Mouse (Mus musculus) thymus, adult 2 months (tissue): Measurements from ENCODE around the gene Apoh. TPM values are rescaled to one million over a fixed set of nuclear protein-coding genes. Genes with fewer than 3 reads are reported as not detected.

Experiments
- DNase-seq: peaks from one replicate; pipeline ENCODE4 v3.0.0; 2021
- H3K27ac ChIP-seq: fragments of 200-500 bp; 2 replicates; pipeline ENCODE4 v1.5.1; 2012; ENCODE audit warnings: low read length, control low read depth; ENCODE audit not compliant: control insufficient read depth, insufficient read depth
- H3K27me3 ChIP-seq: fragments of 200-500 bp; 2 replicates; pipeline ENCODE4 v1.6.1; 2012; ENCODE audit warnings: mild to moderate bottlenecking, low read length, moderate library complexity, mixed read lengths; ENCODE audit not compliant: control insufficient read depth, insufficient read depth
- H3K36me3 ChIP-seq: fragments of 200-500 bp; 2 replicates; pipeline ENCODE4 v1.6.1; 2012; ENCODE audit warnings: mild to moderate bottlenecking, low read length, moderate library complexity; ENCODE audit not compliant: control insufficient read depth, insufficient read depth
- H3K4me1 ChIP-seq: fragments of 200-500 bp; replicated peaks from 2 replicates; pipeline ENCODE4 v1.6.1; 2012; ENCODE audit warnings: low read length; ENCODE audit not compliant: control insufficient read depth, insufficient read depth
- H3K4me3 ChIP-seq: fragments of 200-500 bp; 2 replicates; pipeline ENCODE4 v1.5.1; 2012; ENCODE audit warnings: mild to moderate bottlenecking, low read length, control low read depth, moderate library complexity; ENCODE audit not compliant: control insufficient read depth, insufficient read depth
- CTCF ChIP-seq: fragments of 200-500 bp; IDR thresholded peaks from 2 replicates; pipeline ENCODE4 v1.5.1; 2012; ENCODE audit warnings: mild to moderate bottlenecking, control low read depth, low read length, moderate library complexity, borderline replicate concordance; ENCODE audit not compliant: control insufficient read depth, poor library complexity, insufficient read depth; ENCODE audit errors: extremely low read depth
- POLR2A ChIP-seq: fragments of 200-500 bp; IDR thresholded peaks from 2 replicates; pipeline ENCODE4 v1.6.1; 2012; ENCODE audit warnings: mild to moderate bottlenecking, low read length, control low read depth, moderate library complexity; ENCODE audit not compliant: control insufficient read depth, poor library complexity, insufficient read depth; ENCODE audit errors: extremely low read depth
- WGBS: fragments of 180-500 bp; shearing (Covaris S2); methylation state at CpG from one replicate; pipeline ENCODE4 v1.1.7; 2018; 5-methylcytosine and 5-hydroxymethylcytosine counted together
- polyA plus RNA-seq: library from polyadenylated mRNA; depleted of rRNA; stranded (reverse); fragments of >200 nt; gene quantifications from 2 replicates; pipeline ENCODE4 v1.2.3, GENCODE M21; 2012

Gene Apoh
- polyA plus RNA-seq, 1 experiment = 0.40 TPM

GRCm38 (mm10) chr11:108322156-108322555 lies 21.0 kb upstream of the Apoh start:
- H3K4me1 ChIP-seq = peaks cover 14% of the 10 kb centered on the region
- WGBS = 88% methylated on average over 2 of the region's 2 CpGs

GRCm38 (mm10) chr11:108325943-108326342 lies 17.2 kb upstream of the Apoh start:
- DNase-seq = no peak
- H3K27me3 ChIP-seq = no peaks in the 10 kb centered on the region
- H3K4me1 ChIP-seq = peaks cover 9% of the 10 kb centered on the region
- no peak overlapping the region for H3K4me3 ChIP-seq
- H3K27ac ChIP-seq = no peak overlapping the region
- H3K36me3 ChIP-seq = no peaks in the 10 kb centered on the region
- no peak for TF ChIP-seq POLR2A
- 89% methylated on average over 8 of the region's 8 CpGs for WGBS

More at GRCm38 (mm10) chr11:108322156-108322555, 21.0 kb upstream of the Apoh start:
- Histone ChIP-seq H3K27ac (no peak overlapping the region), H3K27me3 (no peaks in the 10 kb centered on the region), H3K36me3 (no peaks in the 10 kb centered on the region), H3K4me3 (no peak overlapping the region)
- no peak for TF ChIP-seq CTCF
- no peak for TF ChIP-seq POLR2A
- no peak for DNase-seq

- Histone ChIP-seq H3K27ac (no peak overlapping the region), H3K4me3 (no peak overlapping the region), H3K36me3 (no peaks in the 10 kb centered on the region), H3K4me1 (peaks cover 16% of the 10 kb centered on the region), H3K27me3 (no peaks in the 10 kb centered on the region)
- DNase-seq = no peak
- no peak for TF ChIP-seq CTCF
- no peak for TF ChIP-seq POLR2A
- WGBS = 93% methylated on average over 11 of the region's 11 CpGs
Measured at GRCm38 (mm10) chr11:108330818-108331217, 12.3 kb upstream of the Apoh start.

GRCm38 (mm10) chr11:108333006-108333405 lies 10.1 kb upstream of the Apoh start:
- WGBS = 91% methylated on average over 5 of the region's 5 CpGs
- no peaks in the 10 kb centered on the region for H3K27me3 ChIP-seq
- no peak overlapping the region for H3K27ac ChIP-seq
- TF ChIP-seq POLR2A (no peak), CTCF (no peak)
- no peak for DNase-seq
- H3K4me1 ChIP-seq = peaks cover 14% of the 10 kb centered on the region
- no peak overlapping the region for H3K4me3 ChIP-seq
- no peaks in the 10 kb centered on the region for H3K36me3 ChIP-seq

- DNase-seq = no peak
- H3K36me3 ChIP-seq = no peaks in the 10 kb centered on the region
- no peak for TF ChIP-seq CTCF
- TF ChIP-seq POLR2A = no peak
- no peaks in the 10 kb centered on the region for H3K27me3 ChIP-seq
- no peak overlapping the region for H3K27ac ChIP-seq
- WGBS = 77% methylated on average over 8 of the region's 8 CpGs
- no peak overlapping the region for H3K4me3 ChIP-seq
- peaks cover 14% of the 10 kb centered on the region for H3K4me1 ChIP-seq
Measured at GRCm38 (mm10) chr11:108333583-108334379, 9.4 kb upstream of the Apoh start.

GRCm38 (mm10) chr11:108334658-108335057 lies 8.5 kb upstream of the Apoh start:
- 37% methylated on average over 3 of the region's 3 CpGs for WGBS
- Histone ChIP-seq H3K36me3 (no peaks in the 10 kb centered on the region), H3K4me3 (no peak overlapping the region), H3K27ac (no peak overlapping the region), H3K27me3 (no peaks in the 10 kb centered on the region), H3K4me1 (peaks cover 13% of the 10 kb centered on the region)
- TF ChIP-seq POLR2A (no peak), CTCF (no peak)
- no peak for DNase-seq
